Comparison of ENCODE assay signal across 10 mouse cellular contexts in genomic region chr16:44555791-44556709, GRCm38 (mm10). TPM values are rescaled to one million over a fixed set of nuclear protein-coding genes. Genes with fewer than 3 reads are reported as not detected.
DNase-seq lines count a peak whose midpoint lies in the region; ATAC-seq lines count a peak whose summit lies in the region.
"Had no signal": no experiment of that assay in that cellular context is flagged by ENCODE, and none has a peak within 500 bp of the region (broad histone marks: within the 10 kb centered on the region; RNA-seq: fewer than 3 reads in every experiment).

No protein-coding gene starts in this region.

- peak; percentile 4 for DNase-seq in embryo, embryonic 10 days (ENCODE audit: low spot score)
- DNase-seq in embryo, embryonic 9.5 days (ENCODE audit: extremely low spot score): no peak
- DNase-seq in lung, postnatal 36 days: peak; percentile 26
- no peak for DNase-seq in lung, postnatal 10 days
- no peak for DNase-seq in right cerebral cortex, postnatal 25 days
- DNase-seq in liver: no peak
- DNase-seq in gastrocnemius, postnatal 14 days: no peak
- DNase-seq: layer of hippocampus, postnatal 36 days had no signal

- H3K4me3 ChIP-seq in limb, embryonic 12.5 days (replicated peaks): peak overlapping the region; percentile 96

- no peaks in the 10 kb centered on the region for H3K9me3 ChIP-seq in limb, embryonic 12.5 days

- H3K9ac ChIP-seq in limb, embryonic 12.5 days (replicated peaks): peak overlapping the region; percentile 99

- peak overlapping the region; percentile 97 for H3K27ac ChIP-seq in limb, embryonic 12.5 days

- H3K27me3 ChIP-seq in limb, embryonic 12.5 days: no peaks in the 10 kb centered on the region

- no peak for ATAC-seq in limb, embryonic 12.5 days (ENCODE audit: insufficient number of reproducible peaks, insufficient read depth, low FRiP score, low TSS enrichment, low read depth)
- ATAC-seq: activated CD4-positive, CD25-positive, alpha-beta regulatory T cell, adult 4 months had no signal

- H3K36me3 ChIP-seq in limb, embryonic 12.5 days: 0 out of 2 replicates have a peak, but pooled peaks cover 8% of the 10 kb centered on the region

- peaks cover 61% of the 10 kb centered on the region for H3K4me1 ChIP-seq in limb, embryonic 12.5 days (replicated peaks)

- WGBS in limb, embryonic 12.5 days: 39% methylated on average over 9 of the region's 9 CpGs

- intact Hi-C loops in gastrocnemius, postnatal 14 days (cut with DNase I; ENCODE audit: low total_unique reads): no loop called here

- peak overlapping the region; percentile 63 for H3K4me2 ChIP-seq in limb, embryonic 12.5 days

RNA-seq across cellular contexts. Expression of gene Boc, which starts 2.6 kb away (rescaled TPM):
- 43.1 and 50.8 TPM in 2 replicates for polyA plus RNA-seq in limb, embryonic 12.5 days (2016; fragmentation: Nextera tagmentation; extraction: Ambion mirVana)
- total RNA-seq in gastrocnemius, postnatal 14 days (2021): 10 to 100 TPM in 1 of 2 experiments, 1 to 10 TPM in 1; 9.4 to 10.7 TPM

Comparison
In these comparisons a context has a peak if more than half of its experiments do, and no peak if none do; other contexts are left out.
1. DNase-seq: peak in embryo, embryonic 10 days (single experiment) and lung, postnatal 36 days (single experiment); none in embryo, embryonic 9.5 days (single experiment), lung, postnatal 10 days (single experiment), right cerebral cortex, postnatal 25 days (single experiment), liver (single experiment) and gastrocnemius, postnatal 14 days (single experiment).